Mouse (Mus musculus) intestine, embryonic 15.5 days (tissue): ENCODE data around the gene Bckdk. TPM values are rescaled to one million over a fixed set of nuclear protein-coding genes. Genes with fewer than 3 reads are reported as not detected.

ENCODE experiments used
- ATAC-seq: fragments of 200-750 bp; cut with Nextera tagmentation; 2 replicates; pipeline ENCODE4 v1.8.0; 2017; ENCODE audit warnings: moderate TSS enrichment, moderate library complexity
- H3K27ac ChIP-seq: fragments of 300-500 bp; sonication (generic); 2 replicates; pipeline ENCODE4 v1.5.1; 2015; ENCODE audit warnings: mild to moderate bottlenecking, inconsistent platforms
- H3K27me3 ChIP-seq: fragments of 300-500 bp; sonication (generic); replicated peaks from 2 replicates; pipeline ENCODE4 v1.6.1; 2015; ENCODE audit warnings: inconsistent platforms
- H3K36me3 ChIP-seq: fragments of 300-500 bp; sonication (generic); 2 replicates; pipeline ENCODE4 v1.6.1; 2015; ENCODE audit warnings: inconsistent platforms
- H3K4me1 ChIP-seq: fragments of 300-500 bp; sonication (generic); replicated peaks from 2 replicates; pipeline ENCODE4 v1.6.1; 2015; ENCODE audit warnings: inconsistent platforms
- H3K4me2 ChIP-seq: fragments of 300-500 bp; sonication (generic); replicated peaks from 2 replicates; pipeline ENCODE4 v1.6.1; 2015; ENCODE audit warnings: mild to moderate bottlenecking, inconsistent platforms
- H3K4me3 ChIP-seq: fragments of 300-500 bp; sonication (generic); replicated peaks from 2 replicates; pipeline ENCODE4 v1.5.1; 2015; ENCODE audit warnings: inconsistent platforms
- H3K9ac ChIP-seq: fragments of 300-500 bp; sonication (generic); 2 replicates; pipeline ENCODE4 v1.6.1; 2015; ENCODE audit warnings: inconsistent platforms
- H3K9me3 ChIP-seq: fragments of 300-500 bp; sonication (generic); 2 replicates; pipeline ENCODE4 v1.6.1; 2016; ENCODE audit warnings: inconsistent platforms
- WGBS: fragments of 180-500 bp; shearing (Covaris S2); methylation state at CpG from one replicate; pipeline ENCODE4 v1.1.7; 2015; 5-methylcytosine and 5-hydroxymethylcytosine counted together
- polyA plus RNA-seq: library from polyadenylated mRNA; unstranded; fragments of >200 nt; fragmentation: Nextera tagmentation; extraction: Ambion mirVana; gene quantifications from 2 replicates; pipeline ENCODE4 v1.2.1, GENCODE M21; 2015

Bckdk gene
- polyA plus RNA-seq, 1 experiment from 2014 or later, result 158 TPM

- Histone ChIP-seq H3K36me3 (no peaks in the 10 kb centered on the region), H3K4me3 (no peak overlapping the region), H3K4me1 (peaks cover 15% of the 10 kb centered on the region), H3K27me3 (no peaks in the 10 kb centered on the region), H3K9me3 (no peaks in the 10 kb centered on the region), H3K4me2 (peak overlapping the region; percentile 41; the same call in 1 of the 2 replicates), H3K9ac (no peak overlapping the region), H3K27ac (peak overlapping the region; percentile 90)
- ATAC-seq, result 0 out of 2 replicates have a peak, but pooled peaks have one; percentile 26
- WGBS, result 31% methylated on average over 10 of the region's 10 CpGs
These were observed 5.5 kb upstream of the Bckdk start for GRCm38 (mm10) chr7:127898179-127898956.

GRCm38 (mm10) chr7:127899997-127900396, 3.9 kb upstream of the Bckdk start:
- Histone ChIP-seq H3K4me3 (no peak overlapping the region), H3K4me1 (peaks cover 15% of the 10 kb centered on the region), H3K4me2 (peak overlapping the region; percentile 41), H3K27ac (peak overlapping the region; percentile 90), H3K9me3 (no peaks in the 10 kb centered on the region), H3K36me3 (no peaks in the 10 kb centered on the region), H3K27me3 (no peaks in the 10 kb centered on the region), H3K9ac (no peak overlapping the region)
- ATAC-seq, result peak; percentile 42
- WGBS, result 31% methylated on average over 7 of the region's 7 CpGs

- Histone ChIP-seq H3K4me2 (no peak overlapping the region), H3K9ac (no peak overlapping the region), H3K27ac (no peak overlapping the region), H3K27me3 (no peaks in the 10 kb centered on the region), H3K4me3 (no peak overlapping the region), H3K4me1 (peaks cover 20% of the 10 kb centered on the region), H3K9me3 (no peaks in the 10 kb centered on the region), H3K36me3 (peaks cover 14% of the 10 kb centered on the region)
- 78% methylated on average over 2 of the region's 2 CpGs for WGBS
- ATAC-seq, result no peak
These were observed 2.1 kb upstream of the Bckdk start for GRCm38 (mm10) chr7:127901772-127902171.

GRCm38 (mm10) chr7:127907939-127908338, 4.1 kb downstream of the Bckdk start:
- Histone ChIP-seq H3K36me3 (peaks cover 37% of the 10 kb centered on the region), H3K4me1 (peaks cover 16% of the 10 kb centered on the region), H3K4me2 (no peak overlapping the region), H3K9ac (no peak overlapping the region), H3K27me3 (no peaks in the 10 kb centered on the region), H3K4me3 (no peak overlapping the region), H3K9me3 (no peaks in the 10 kb centered on the region), H3K27ac (no peak overlapping the region)
- ATAC-seq, result no peak
- WGBS, result 95% methylated on average over 12 of the region's 12 CpGs

- ATAC-seq, result no peak
- no peak overlapping the region for H3K9ac ChIP-seq
These were observed 4.8 kb downstream of the Bckdk start for GRCm38 (mm10) chr7:127908656-127909055.

GRCm38 (mm10) chr7:127912190-127912871, 8.4 kb downstream of the Bckdk start, which contains the start of gene Kat8:
Gene Kat8, plus strand, starts transcription at chr7:127912516.
- H3K27ac ChIP-seq, result peak within 1 kb of the TSS; percentile 80

More at GRCm38 (mm10) chr7:127908656-127909055, 4.8 kb downstream of the Bckdk start:
- peaks cover 19% of the 10 kb centered on the region for H3K4me1 ChIP-seq
- peaks cover 37% of the 10 kb centered on the region for H3K36me3 ChIP-seq
- WGBS, result 88% methylated on average over 4 of the region's 4 CpGs
- H3K27ac ChIP-seq, result no peak overlapping the region
- no peak overlapping the region for H3K4me2 ChIP-seq
- no peaks in the 10 kb centered on the region for H3K27me3 ChIP-seq
- H3K4me3 ChIP-seq, result no peak overlapping the region
- no peaks in the 10 kb centered on the region for H3K9me3 ChIP-seq

GRCm38 (mm10) chr7:127912938-127913337, 9.1 kb downstream of the Bckdk start:
- H3K36me3 ChIP-seq, result peaks cover 20% of the 10 kb centered on the region
- H3K4me1 ChIP-seq, result 0 out of 2 replicates have a peak, but pooled peaks cover 6% of the 10 kb centered on the region
- H3K4me2 ChIP-seq, result peak overlapping the region; percentile 66
- H3K9me3 ChIP-seq, result no peaks in the 10 kb centered on the region
- H3K27ac ChIP-seq, result peak overlapping the region; percentile 80; the same call in 1 of the 2 replicates
- no peaks in the 10 kb centered on the region for H3K27me3 ChIP-seq
- peak overlapping the region; percentile 75 for H3K4me3 ChIP-seq
- 15% methylated on average over 4 of the region's 4 CpGs for WGBS
- peak overlapping the region; percentile 80 for H3K9ac ChIP-seq
- no peak for ATAC-seq

More at GRCm38 (mm10) chr7:127912190-127912871, 8.4 kb downstream of the Bckdk start, which contains the start of gene Kat8:
- H3K9me3 ChIP-seq, result no peaks in the 10 kb centered on the region
- WGBS, result 1% methylated on average over 40 of the region's 40 CpGs
- peak within 1 kb of the TSS; percentile 66 for H3K4me2 ChIP-seq
- peak within 1 kb of the TSS; percentile 75 for H3K4me3 ChIP-seq
- H3K9ac ChIP-seq, result peak within 1 kb of the TSS; percentile 80
- no peaks in the 10 kb centered on the region for H3K27me3 ChIP-seq
- H3K4me1 ChIP-seq, result 0 out of 2 replicates have a peak, but pooled peaks cover 6% of the 10 kb centered on the region
- peak; percentile 98 for ATAC-seq
- H3K36me3 ChIP-seq, result peaks cover 26% of the 10 kb centered on the region

- H3K27me3 ChIP-seq, result no peaks in the 10 kb centered on the region
- H3K9me3 ChIP-seq, result no peaks in the 10 kb centered on the region
- H3K36me3 ChIP-seq, result peaks cover 6% of the 10 kb centered on the region
- 0 out of 2 replicates have a peak, but pooled peaks cover 3% of the 10 kb centered on the region for H3K4me1 ChIP-seq
- WGBS, result 87% methylated on average over 12 of the region's 12 CpGs
- no peak overlapping the region for H3K27ac ChIP-seq
- ATAC-seq, result no peak
- H3K9ac ChIP-seq, result no peak overlapping the region
- H3K4me2 ChIP-seq, result no peak overlapping the region
- no peak overlapping the region for H3K4me3 ChIP-seq
These were observed 11.4 kb downstream of the Bckdk start for GRCm38 (mm10) chr7:127915293-127915692.

- H3K27ac ChIP-seq, result no peak overlapping the region
- ATAC-seq, result no peak
- H3K4me2 ChIP-seq, result no peak overlapping the region
- H3K9ac ChIP-seq, result no peak overlapping the region
- H3K9me3 ChIP-seq, result no peaks in the 10 kb centered on the region
- no peaks in the 10 kb centered on the region for H3K27me3 ChIP-seq
- peaks cover 6% of the 10 kb centered on the region for H3K36me3 ChIP-seq
- H3K4me1 ChIP-seq, result peaks cover 5% of the 10 kb centered on the region; the same call in 1 of the 2 replicates
- WGBS, result 53% methylated on average over 3 of the region's 3 CpGs
- H3K4me3 ChIP-seq, result no peak overlapping the region
These were observed 14.3 kb downstream of the Bckdk start for GRCm38 (mm10) chr7:127918203-127918602.

GRCm38 (mm10) chr7:127919290-127919689, 15.4 kb downstream of the Bckdk start:
- peaks cover 7% of the 10 kb centered on the region; the same call in 1 of the 2 replicates for H3K4me1 ChIP-seq
- no peak for ATAC-seq
- no peak overlapping the region for H3K4me2 ChIP-seq
- no peak overlapping the region for H3K4me3 ChIP-seq
- no peaks in the 10 kb centered on the region for H3K27me3 ChIP-seq
- 72% methylated on average over 7 of the region's 7 CpGs for WGBS
- H3K9me3 ChIP-seq, result no peaks in the 10 kb centered on the region
- no peak overlapping the region for H3K27ac ChIP-seq
- H3K9ac ChIP-seq, result no peak overlapping the region
- peaks cover 6% of the 10 kb centered on the region for H3K36me3 ChIP-seq

GRCm38 (mm10) chr7:127921516-127921915, 17.6 kb downstream of the Bckdk start:
- H3K36me3 ChIP-seq, result peaks cover 5% of the 10 kb centered on the region; the same call in 1 of the 2 replicates
- H3K4me2 ChIP-seq, result no peak overlapping the region
- H3K9ac ChIP-seq, result no peak overlapping the region
- H3K9me3 ChIP-seq, result no peaks in the 10 kb centered on the region
- H3K27ac ChIP-seq, result no peak overlapping the region
- WGBS, result 60% methylated on average over 8 of the region's 8 CpGs
- ATAC-seq, result no peak
- H3K4me3 ChIP-seq, result no peak overlapping the region
- no peaks in the 10 kb centered on the region for H3K27me3 ChIP-seq
- H3K4me1 ChIP-seq, result peaks cover 14% of the 10 kb centered on the region
